Mouse (Mus musculus) kidney, embryonic 15.5 days (tissue): Measurements from ENCODE around the gene 2410141K09Rik. TPM values are rescaled to one million over a fixed set of nuclear protein-coding genes. Genes with fewer than 3 reads are reported as not detected.
"Not testable (repeated sequence)": the region's sequence is repeated elsewhere in the genome, so short reads cannot be mapped to it uniquely, and the experiment has no call there.

Experiments used
- ATAC-seq: fragments of 200-750 bp; cut with Nextera tagmentation; replicated peaks from 2 replicates; pipeline ENCODE4 v1.8.0; 2017; ENCODE audit warnings: moderate TSS enrichment; ENCODE audit not compliant: low FRiP score
- H3K27ac ChIP-seq: fragments of 300-500 bp; sonication (generic); 2 replicates; pipeline ENCODE4 v1.5.1; 2015; ENCODE audit warnings: mild to moderate bottlenecking, inconsistent platforms
- H3K27me3 ChIP-seq: fragments of 300-500 bp; sonication (generic); 2 replicates; pipeline ENCODE4 v1.6.1; 2015; ENCODE audit warnings: inconsistent platforms
- H3K36me3 ChIP-seq: fragments of 300-500 bp; sonication (generic); 2 replicates; pipeline ENCODE4 v1.6.1; 2015; ENCODE audit warnings: inconsistent platforms
- H3K4me1 ChIP-seq: fragments of 300-500 bp; sonication (generic); 2 replicates; pipeline ENCODE4 v1.6.1; 2015; ENCODE audit warnings: inconsistent platforms
- H3K4me2 ChIP-seq: fragments of 300-500 bp; sonication (generic); 2 replicates; pipeline ENCODE4 v1.6.1; 2015; ENCODE audit warnings: moderate library complexity, mild to moderate bottlenecking, inconsistent platforms
- H3K4me3 ChIP-seq: fragments of 300-500 bp; sonication (generic); replicated peaks from 2 replicates; pipeline ENCODE4 v1.5.1; 2015; ENCODE audit warnings: mild to moderate bottlenecking, inconsistent platforms
- H3K9ac ChIP-seq: fragments of 300-500 bp; sonication (generic); 2 replicates; pipeline ENCODE4 v1.6.1; 2015; ENCODE audit warnings: mild to moderate bottlenecking, inconsistent platforms
- H3K9me3 ChIP-seq: fragments of 300-500 bp; sonication (generic); replicated peaks from 2 replicates; pipeline ENCODE4 v1.6.1; 2016; ENCODE audit warnings: inconsistent platforms
- WGBS: fragments of 180-500 bp; shearing (Covaris S2); methylation state at CpG from one replicate; pipeline ENCODE4 v1.1.7; 2015; ENCODE audit warnings: mixed read lengths; 5-methylcytosine and 5-hydroxymethylcytosine counted together
- polyA plus RNA-seq: library from polyadenylated mRNA; unstranded; fragments of >200 nt; fragmentation: Nextera tagmentation; extraction: Ambion mirVana; gene quantifications from 2 replicates; pipeline ENCODE4 v1.2.1, GENCODE M21; 2015

The 2410141K09Rik gene
- not detected in 2 replicates for polyA plus RNA-seq

DNA sequence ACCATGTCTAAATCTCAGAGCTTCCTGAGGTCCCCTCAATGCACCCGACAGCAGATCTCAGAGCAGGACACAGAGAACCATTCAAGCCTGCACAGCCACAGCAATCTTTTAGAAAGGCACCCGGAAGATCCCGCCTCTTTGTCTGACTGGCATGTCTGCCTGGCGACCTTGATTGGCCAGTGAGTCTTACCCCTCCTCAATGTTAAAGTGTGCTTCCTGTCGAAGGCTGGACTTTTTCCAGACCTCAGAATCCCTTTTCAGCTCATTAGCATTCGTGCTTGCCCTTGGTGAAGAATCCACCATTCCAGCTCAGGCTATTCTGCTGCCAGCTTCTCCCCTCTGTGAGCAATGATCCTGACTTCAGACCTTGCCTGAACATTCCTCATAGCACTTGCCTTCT, at the start of gene 2410141K09Rik:
TSS of gene 2410141K09Rik (minus strand) at position 101 of the 400 bp plus-strand sequence.
- H3K9ac ChIP-seq, ATAC-seq, H3K4me2 ChIP-seq, H3K4me3 ChIP-seq, H3K9me3 ChIP-seq, H3K27me3 ChIP-seq, H3K4me1 ChIP-seq, H3K27ac ChIP-seq, H3K36me3 ChIP-seq: not testable (repeated sequence)
- WGBS, result no CpG with 5 or more reads among the region's 6 CpGs

GRCm38 (mm10) chr13:66426858-66427257, 14.1 kb downstream of the 2410141K09Rik start:
- H3K36me3 ChIP-seq, H3K27ac ChIP-seq, H3K4me1 ChIP-seq, ATAC-seq, H3K4me2 ChIP-seq, H3K9me3 ChIP-seq, H3K27me3 ChIP-seq, H3K4me3 ChIP-seq, H3K9ac ChIP-seq: not testable (repeated sequence)
- WGBS, result 0% methylated on average over 1 of the region's 5 CpGs

- not testable (repeated sequence) for ATAC-seq, H3K9ac ChIP-seq, H3K36me3 ChIP-seq, H3K27me3 ChIP-seq, H3K27ac ChIP-seq, H3K4me2 ChIP-seq, H3K4me3 ChIP-seq, H3K9me3 ChIP-seq, H3K4me1 ChIP-seq
- no CpG with 5 or more reads among the region's 2 CpGs for WGBS
These were observed 26.0 kb downstream of the 2410141K09Rik start for GRCm38 (mm10) chr13:66414962-66415361.

Other genes starting within 250 kb of the 2410141K09Rik start
- not detected in 2 replicates for gene Gm10772, start 213.5 kb downstream of the 2410141K09Rik start, polyA plus RNA-seq